Mouse (Mus musculus): ENCODE results near the gene Cep85l.

The Cep85l gene

DNA sequence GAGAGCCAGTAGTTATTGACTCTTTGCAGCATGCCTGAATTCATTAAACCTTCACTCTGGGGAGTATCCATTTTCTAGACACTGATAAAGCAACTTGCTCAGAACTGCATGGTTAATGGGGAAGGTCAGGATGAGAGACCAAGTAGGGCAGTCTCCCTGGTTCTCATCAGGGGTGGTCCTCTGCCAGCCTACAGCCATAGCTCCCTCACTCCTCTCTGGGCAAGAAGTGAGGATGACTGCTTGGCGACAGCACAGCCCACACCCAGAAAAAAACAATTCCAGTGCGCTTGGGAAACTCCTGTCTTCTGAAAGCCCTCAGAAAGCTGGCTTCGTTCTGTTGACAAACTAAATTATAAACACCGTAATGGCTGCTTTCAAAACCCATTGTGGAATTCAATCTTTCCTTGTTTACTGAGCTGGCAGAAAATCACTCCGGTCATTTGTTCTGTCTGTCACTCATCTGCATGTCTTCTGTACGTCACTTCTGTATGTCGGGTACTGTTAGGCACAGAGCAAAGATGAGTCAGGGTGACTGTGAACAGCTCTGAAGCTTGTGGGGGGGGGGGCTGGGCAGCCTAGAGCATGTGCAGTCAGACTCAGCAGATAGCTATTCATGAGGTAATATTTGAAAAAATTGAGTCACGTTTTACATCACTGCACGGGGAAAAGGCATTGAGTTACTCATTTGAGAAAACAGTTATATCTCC lies 15.3 kb upstream of the Cep85l start:
- no peak for DNase-seq (ENCODE audit: low spot score in 2 of 2)

DNA sequence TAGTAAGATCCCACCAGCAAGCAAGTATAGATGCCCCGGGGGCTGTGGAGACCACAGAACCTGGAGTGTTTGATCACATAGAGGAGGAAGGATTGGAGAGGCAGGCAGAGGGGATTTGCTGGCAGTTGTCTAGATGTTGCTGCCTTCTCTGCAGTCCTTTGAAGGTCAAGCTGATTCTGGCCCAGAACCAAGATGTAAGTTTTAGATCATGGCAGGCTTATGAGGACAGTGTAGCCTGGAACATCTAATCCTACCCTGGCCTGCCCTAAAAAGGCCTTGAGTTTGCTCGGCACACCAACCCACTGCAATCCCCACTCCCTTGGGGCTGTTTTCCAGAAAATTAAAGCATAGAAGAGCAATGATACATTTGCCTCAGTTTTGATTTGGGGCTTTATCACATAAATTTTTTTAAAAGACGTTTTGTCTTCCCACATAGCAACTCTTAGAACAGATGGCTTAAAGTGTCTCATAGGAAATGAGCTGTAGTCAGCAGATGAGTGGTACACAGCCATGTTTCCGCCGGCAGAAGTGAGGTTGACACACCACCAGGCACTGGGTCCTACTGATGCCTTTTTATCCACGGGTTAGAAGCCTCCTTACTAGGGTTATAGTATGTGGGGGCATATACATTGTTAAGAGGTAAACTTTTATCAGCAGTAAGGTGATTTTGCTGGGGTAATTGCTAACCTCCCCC lies 8.6 kb upstream of the Cep85l start:
- no peak for DNase-seq (ENCODE audit: low spot score in 2 of 2)

DNA sequence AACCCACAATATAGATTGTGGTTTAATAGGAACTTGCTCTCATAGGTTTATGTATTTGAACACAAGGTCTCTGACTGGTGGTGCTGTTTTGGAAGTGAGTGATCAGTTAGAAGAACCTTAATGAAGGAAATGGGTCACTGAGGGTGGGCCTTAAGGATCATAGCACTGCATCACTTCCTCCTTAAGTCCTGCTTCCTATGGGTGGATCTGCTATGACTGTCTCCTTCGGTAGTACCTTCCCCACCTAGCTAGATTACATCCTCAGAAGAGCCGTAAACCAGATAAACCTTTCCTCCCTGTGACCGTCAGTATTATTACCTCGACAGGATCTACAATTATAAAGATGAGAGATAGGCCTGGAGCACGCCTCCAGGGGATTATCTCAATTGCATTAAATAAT lies 5.7 kb upstream of the Cep85l start:
- DNase-seq (ENCODE audit: low spot score in 2 of 2): no peak

DNA sequence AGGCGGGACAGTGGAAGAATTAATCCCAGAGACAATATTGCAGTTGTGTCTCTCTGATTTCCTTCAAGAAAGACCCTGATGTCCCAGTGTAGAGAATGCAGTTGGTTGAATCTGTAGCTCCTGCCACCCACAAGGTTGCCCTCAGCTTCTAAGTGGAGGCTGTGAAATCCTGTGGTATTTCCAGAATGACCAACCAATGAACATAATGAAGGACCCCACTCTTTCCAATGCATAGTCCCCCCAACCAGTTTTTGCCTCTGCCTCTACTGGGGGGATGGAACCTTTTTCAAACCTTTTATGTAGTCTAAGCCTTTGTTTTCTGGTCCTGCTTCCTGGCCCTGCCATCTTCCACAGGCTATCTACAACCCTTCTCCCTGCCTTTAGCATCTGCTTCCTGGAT lies 5.1 kb upstream of the Cep85l start:
- no peak for DNase-seq (ENCODE audit: low spot score in 2 of 2)

DNA sequence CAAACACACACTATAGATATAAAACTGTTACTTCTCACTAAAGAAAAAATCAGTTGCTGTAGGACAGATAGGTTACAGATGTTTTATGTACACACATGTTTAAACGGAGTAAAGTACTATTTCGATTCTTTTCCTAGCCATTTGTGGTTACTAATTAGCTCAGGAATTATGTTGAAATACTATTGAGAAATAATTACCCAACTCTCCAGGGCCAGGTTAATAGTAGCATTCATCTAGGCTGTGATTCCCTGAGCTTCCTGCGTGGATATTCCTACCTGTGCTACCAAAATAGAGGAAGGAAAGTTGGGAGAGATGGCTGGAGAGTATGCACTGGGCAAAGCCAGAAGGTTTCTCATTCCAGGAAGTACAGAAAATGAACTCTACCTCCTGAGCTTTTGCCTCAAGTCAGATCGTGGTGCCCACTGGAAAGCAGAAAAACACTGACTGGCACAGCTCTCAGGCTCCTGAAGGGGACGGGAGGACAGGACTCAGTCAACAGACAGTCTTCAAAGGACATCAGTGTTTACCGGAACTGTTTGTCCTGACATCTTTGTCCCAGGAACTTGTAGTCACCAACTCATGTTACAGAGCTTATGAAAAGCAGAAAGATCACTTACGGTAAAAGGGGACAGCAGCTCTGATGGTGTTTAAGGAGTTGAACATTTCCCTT lies 3.1 kb upstream of the Cep85l start:
- no peak for DNase-seq (ENCODE audit: low spot score in 2 of 2)

DNA sequence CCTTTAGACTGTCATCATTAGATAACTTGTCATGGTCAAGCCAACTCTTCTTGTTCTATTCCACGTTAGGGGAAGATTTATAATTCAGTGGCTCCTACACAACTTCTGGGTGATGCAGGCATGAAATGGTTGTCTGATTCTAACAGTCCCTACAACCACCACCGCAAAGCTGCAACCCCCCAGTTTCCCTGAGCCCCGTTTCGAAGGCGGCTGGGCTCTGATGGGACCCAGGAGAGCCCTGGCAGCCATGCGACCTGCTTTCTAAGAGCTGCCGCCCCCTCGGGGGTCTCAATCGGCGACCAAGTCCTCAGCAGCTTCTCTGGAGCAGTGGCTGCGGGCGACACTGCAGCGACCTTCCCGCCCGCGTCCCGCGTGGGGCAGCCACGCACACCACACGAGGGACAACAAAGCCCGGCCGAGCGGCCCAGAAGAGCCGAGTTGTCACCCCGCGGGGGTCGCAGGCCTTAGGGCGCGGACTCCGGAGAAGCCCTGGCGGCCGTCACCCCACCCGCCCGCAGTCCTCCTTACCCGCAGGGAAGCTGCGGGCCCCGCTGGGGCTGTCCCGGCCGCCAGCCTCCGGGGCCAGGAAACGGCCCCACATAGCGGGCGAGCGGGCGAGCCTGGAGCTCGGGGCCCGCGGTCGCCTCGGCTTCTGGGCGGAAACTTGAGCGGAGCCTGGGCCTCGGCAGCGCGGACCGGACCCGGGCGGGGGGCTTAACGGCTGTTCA lies 602 bp downstream of the Cep85l start:
- DNase-seq (ENCODE audit: low spot score in 2 of 2): peak; percentile 33 to 42

DNA sequence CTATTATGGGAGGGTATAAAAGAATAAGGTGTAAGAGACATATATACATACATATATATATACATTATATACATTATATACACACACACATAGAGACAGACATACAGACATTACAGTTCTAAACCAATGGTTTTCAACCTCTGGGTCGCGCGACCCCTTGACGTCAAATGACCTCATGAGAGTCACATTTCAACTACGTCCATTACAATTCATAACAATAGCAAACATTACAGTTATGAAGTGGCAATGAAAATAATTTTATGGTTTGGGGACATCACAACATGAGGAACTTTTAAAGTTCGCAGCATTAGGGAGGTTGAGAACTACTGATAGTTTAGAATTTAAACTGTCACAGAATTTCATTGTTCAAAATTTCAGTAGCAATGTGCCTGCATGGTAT lies 1.5 kb downstream of the Cep85l start:
- DNase-seq (ENCODE audit: low spot score in 2 of 2): no peak

DNA sequence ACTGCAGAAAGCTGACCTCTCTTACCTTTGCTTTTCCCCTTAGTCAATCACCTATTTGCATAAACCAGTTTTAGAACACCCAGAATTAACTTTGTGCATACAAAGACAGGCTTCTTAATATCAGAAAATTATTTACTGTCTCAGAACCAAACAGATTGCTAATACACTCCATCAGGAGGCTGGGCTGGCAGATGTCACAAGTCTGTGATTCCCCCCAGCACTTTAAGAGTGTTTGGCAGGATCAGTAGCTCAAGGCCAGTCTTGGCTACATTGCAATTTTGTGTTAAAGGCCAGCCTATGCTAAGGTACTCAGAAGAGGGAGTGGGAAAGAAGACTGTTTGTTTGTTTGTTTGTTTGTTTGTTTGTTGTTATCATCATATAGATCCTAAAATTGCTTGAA lies 2.7 kb downstream of the Cep85l start:
- DNase-seq (ENCODE audit: low spot score in 2 of 2): no peak

DNA sequence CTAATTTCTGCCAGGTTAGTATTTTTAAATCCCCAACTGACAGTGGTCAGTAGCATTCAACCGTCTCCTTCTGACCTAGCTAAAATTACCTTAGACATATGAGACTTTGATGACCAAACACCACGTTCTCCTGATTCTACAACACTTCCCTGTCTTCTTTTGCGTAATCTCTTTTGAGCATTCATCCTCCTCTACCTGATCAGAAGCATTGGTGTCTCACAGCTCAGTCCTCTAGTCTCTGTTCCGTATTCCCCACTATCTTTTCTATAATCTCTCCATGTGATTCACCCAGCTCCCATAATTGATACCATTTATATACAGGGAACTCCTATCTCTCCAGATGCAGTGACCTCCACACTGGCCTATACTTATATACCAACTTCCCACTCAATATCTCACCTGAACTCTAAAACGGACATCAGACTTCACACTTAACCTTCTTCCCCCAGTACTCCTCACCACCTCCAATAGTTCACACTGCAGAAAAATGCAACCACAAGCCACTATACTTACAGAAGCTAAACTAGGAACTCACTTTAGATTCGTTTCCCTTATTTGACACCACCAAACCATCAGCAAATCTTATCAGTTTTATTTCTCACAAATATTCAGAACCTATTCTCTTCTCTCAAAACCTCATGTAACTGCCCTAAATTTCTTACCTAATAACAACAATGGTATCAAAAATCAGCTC lies 5.7 kb downstream of the Cep85l start:
- DNase-seq (ENCODE audit: low spot score in 2 of 2): no peak

DNA sequence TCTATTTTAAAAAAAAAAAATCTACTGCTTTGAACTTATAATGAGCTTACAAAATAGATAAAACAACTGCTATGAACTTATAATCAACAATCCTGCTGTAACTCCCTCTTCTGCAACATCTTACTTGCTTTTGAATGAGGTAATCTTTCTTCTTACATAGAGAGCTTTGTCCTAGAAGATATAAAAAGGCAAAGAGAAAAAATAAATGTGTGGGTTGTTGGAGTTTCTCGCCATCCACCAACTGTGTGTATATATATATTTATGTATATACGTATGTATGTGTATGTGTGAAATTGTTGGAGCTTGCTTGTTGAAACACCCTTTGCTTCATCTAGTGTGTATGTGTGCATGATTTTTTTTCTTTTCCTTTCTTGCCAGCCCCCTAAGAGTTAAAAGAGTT lies 12.5 kb downstream of the Cep85l start:
- no peak for DNase-seq (ENCODE audit: low spot score in 2 of 2)

DNA sequence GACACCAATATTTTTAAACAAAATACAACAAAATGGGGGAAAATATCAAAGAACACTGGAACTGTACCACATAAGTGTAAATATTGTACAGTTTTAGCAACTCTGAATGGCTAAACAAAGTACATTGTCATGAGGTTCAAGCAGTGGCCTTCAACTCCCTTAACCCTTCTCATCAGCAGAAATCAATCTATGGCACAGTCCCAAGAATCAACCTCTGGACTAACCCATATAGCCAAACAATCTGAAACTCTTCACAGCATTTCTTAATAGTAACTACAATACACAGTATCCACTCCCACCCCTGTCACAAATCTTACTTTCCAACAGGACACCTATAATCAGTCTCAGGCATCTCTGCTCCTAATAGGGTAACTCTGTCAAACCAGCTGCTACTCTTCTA lies 15.4 kb downstream of the Cep85l start:
- no peak for DNase-seq (ENCODE audit: low spot score in 2 of 2)

DNA sequence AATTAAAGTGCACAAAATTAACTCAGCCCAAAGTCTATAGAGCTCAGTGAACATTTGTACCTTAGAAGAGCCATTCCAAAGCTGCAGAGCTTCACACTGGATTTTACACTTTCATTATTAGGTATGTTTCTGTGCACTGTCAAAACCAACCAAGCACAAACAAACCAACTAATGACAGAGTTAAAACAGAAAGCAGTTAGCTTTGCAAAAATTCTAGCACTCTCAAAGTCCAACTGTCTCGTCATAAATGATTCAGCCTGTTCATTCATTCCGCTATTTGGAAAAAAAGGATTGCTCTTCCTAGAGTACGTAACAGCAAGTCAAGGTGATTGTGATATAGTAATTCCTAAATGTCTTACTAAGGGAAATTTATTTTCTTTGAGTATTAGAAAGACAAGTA lies 20.7 kb downstream of the Cep85l start:
- DNase-seq (ENCODE audit: low spot score in 2 of 2): no peak

DNA sequence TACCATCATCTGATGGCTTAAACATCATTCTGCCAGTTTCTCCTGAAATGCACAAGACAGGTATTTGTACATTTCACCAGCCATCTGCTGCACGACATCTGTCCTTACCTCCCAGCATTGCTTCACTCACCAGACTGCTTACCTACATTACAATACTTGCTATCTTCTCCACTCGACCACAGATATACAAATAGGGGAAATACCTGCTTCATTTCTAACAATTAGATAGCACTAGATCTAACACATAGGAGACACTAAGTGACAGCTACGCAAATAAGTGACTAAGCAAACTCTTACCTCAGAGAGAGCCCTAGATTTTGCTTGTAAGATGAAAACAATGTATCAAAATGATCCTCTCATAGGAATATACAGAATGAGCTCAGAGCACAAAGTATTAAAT lies 26.1 kb downstream of the Cep85l start:
- DNase-seq (ENCODE audit: low spot score in 2 of 2): no peak

DNA sequence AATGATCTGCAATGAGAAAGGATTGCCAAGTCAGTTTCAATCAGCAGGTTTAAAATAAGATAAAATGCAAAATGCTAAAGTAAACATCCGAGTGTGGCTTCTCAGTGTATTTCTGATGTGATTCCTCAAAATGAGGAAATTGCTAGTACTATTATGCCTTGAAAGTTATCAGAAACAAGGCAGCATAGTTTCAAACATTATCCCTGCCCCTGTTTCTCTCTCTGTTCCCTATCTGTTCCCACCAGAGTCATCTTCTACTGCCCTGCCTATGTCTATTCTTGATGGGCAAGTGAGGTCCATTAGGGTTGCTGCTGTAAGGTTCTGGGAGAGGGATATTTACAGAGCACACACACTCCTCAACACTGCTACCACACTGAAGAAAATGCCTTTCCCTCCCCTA lies 30.5 kb downstream of the Cep85l start:
- no peak for DNase-seq (ENCODE audit: low spot score in 2 of 2)

DNA sequence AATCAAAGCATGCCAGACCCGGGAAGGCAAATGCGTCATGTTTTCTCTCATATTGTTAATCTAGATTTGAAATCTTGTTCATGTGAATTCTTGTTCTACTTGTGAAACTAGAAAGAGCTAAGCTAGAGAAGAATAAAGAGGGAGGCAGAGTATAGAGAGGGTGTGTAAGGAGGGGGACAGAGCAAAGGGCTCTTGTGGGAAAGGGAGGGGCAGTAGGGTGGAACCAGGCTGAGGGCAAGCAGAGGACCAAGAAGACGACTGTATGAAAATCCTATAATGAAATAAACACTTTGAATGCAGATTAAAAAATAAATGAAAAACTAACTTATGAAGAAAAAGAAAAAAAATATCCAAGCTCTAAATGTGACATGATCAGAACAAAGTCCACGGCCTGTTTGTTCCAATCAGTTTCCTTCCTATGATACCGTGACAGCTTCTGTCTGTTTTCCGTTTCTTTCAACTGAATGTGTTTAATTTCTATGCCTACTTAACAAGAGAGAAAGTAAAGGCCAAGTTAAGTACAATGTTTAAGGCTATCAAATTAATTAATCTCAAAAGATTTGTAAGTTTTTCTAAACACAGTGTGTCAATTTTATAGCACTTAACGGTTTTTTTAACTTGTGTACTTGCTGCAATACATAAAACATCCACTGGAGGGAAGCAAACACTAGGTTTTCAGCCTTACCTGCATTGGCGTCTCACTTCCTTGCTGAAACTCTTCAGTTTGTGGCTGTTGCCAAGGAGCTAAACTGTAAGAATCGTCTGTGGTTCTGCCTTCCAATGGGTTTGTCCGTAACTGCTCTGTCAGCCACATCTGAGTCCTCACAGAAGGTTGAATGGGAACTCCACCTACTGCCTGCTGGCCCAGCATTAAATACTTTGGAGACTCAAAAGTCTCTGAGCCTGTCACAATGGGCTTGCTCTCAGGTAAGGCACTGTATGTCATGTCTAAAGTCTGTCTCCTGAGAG lies 31.7 kb downstream of the Cep85l start:
- DNase-seq (ENCODE audit: low spot score in 2 of 2): peak; percentile 50 to 79

DNA sequence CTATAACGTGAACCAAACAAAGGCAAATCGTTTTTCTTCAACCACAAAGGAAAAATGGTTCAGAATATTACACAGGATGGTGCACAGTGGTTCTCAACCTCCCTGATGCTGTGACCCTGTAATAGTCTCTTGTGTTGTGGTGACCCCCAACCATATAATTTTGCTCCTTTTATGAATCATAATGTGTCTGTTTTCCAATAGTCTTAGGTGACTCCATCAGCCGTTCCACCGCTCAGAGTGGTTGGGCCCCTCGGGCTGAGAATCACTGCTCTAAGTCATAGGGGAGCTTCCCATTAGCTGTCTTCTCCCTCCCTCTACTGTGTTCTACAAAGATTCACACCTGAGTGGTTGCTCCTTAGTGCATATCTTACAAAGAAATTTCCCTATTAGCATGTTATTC lies 32.8 kb downstream of the Cep85l start:
- DNase-seq (ENCODE audit: low spot score in 2 of 2): no peak

DNA sequence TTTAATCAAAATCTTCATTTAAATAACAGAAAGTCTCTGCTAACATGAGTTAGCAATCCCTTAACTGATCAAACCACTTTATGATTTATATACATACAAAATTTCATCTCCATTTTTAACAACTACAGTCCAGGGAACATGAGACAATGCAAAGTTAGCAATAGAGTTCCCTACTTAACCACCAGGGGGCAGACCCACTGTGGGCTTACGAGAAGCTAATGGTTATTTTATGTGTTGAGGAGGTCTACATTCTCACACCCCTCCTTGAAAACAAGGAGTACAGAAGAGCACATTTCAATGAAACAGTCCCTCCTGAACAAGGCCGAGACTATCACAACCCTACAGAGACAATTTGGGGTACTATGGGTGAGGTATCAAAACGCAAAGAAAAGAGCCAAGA lies 33.2 kb downstream of the Cep85l start:
- DNase-seq (ENCODE audit: low spot score in 2 of 2): no peak

DNA sequence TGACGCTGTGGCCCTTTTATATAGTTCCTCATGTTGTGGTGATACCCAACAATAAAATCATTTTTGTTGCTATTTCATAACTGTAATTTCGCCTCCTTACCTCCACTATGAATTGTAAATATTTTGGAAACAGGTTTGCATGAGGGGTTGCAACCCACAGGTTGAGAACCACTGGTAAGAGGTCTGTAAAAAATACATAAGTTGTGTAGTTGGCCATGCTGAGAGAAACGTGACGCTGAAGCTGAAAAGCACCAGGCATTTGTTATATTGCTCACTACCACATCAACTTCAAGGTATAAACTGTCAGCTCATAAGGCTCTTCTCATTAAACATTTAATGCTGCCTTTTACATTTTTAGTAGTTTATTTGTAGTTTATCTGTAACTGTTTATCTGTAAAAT lies 34.2 kb downstream of the Cep85l start:
- DNase-seq (ENCODE audit: low spot score in 2 of 2): no peak

DNA sequence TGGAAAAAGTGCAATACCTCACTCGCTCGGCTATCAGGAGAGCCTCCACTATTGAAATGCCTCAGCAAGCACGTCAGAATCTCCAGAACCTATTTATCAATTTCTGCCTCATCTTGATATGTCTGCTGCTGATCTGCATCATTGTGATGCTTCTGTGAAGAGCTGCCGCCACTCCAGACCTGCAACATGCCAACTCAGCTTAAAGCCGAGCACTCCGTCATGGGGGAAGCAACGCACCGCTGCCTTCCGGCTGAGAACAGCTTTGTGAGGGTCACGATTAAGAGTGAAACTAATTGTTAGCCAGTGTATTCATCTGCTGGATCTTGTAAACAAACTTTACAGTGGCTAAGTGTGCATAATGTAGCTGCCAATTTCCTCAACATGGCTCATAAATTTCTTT lies 35.9 kb downstream of the Cep85l start:
- no peak for DNase-seq (ENCODE audit: low spot score in 2 of 2)

DNA sequence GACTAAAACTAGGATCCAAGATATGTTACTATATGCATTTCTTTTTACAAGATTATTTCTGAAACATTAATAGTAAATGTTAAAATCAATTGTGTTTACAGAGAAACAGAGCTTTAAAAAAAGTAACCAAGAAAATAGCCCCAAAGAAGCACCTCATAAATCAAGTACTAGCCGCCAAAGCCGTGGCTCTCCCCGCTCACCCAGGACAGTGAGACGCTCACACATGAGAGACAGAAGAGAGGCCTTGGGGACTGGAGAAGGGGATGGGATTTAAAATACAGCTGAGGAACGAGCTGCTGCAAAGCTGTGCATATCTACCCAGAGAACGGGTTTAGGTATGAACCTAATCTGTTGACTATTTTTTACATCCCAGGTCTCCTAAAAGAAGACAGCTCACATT lies 36.4 kb downstream of the Cep85l start:
- no peak for DNase-seq (ENCODE audit: low spot score in 2 of 2)

All from heart, adult 9 months (tissue).